Comparison of ENCODE assay signal across 9 mouse cellular contexts in the genomic region with DNA sequence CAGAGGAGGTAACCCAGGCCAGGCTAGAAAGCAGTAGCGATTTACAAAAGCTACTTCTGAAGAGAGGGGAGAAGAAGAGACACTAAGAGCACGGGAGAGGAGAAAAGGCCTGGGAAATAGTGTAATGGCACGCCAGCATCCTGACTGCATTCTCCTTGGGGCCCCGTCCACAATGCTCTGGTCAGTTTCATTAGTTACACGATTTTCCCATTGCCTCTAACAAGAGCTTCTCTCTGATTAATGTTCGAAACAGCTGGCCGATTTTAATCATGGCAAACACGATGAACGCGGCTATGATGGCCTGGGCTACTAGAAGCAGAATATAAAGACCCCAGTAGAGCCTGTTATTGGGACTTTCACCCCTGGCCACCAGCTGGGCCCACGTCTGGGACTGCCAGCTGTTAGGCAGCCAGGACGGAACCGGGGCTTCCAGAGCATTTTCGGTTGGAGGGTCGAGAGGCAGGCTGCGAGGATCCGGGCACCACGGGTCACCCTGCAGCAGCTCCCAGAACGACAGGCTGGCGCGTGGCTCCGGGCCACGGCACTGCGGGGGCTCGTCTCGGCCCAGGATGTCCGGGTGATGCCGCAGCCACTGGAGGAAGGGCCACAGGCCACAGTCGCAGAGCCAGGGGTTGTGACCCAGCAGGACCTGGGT. TPM values are rescaled to one million over a fixed set of nuclear protein-coding genes. Genes with fewer than 3 reads are reported as not detected.
A peak's percentile ranks its signal among the peaks of the same experiment; 100 is the strongest.
DNase-seq lines count a peak whose midpoint lies in the region; ATAC-seq lines count a peak whose summit lies in the region.
"Had no signal": no experiment of that assay in that cellular context is flagged by ENCODE, and none has a peak within 500 bp of the region (broad histone marks: within the 10 kb centered on the region; RNA-seq: fewer than 3 reads in every experiment).

No protein-coding gene starts in this region.

- H3K9me3 ChIP-seq in intestine, embryonic 16.5 days (ENCODE audit: control insufficient read depth, low read length): no peaks in the 10 kb centered on the region
- no peaks in the 10 kb centered on the region for H3K9me3 ChIP-seq in midbrain, embryonic 10.5 days (replicated peaks)

- peaks cover 25% of the 10 kb centered on the region; the same call in 1 of the 2 replicates for H3K27me3 ChIP-seq in intestine, embryonic 16.5 days (replicated peaks; ENCODE audit: control insufficient read depth, insufficient read depth, low read length)
- H3K27me3 ChIP-seq in midbrain, embryonic 10.5 days (ENCODE audit: low read depth, poor library complexity, severe bottlenecking): peaks cover 85% of the 10 kb centered on the region

- peak overlapping the region; percentile 64 for H3K4me3 ChIP-seq in intestine, embryonic 16.5 days (ENCODE audit: low read length)
- H3K4me3 ChIP-seq in midbrain, embryonic 10.5 days: peak overlapping the region; percentile 69

- H3K4me1 ChIP-seq in intestine, embryonic 16.5 days (ENCODE audit: control insufficient read depth, insufficient read depth, low read length): peaks cover 14% of the 10 kb centered on the region
- peaks cover 21% of the 10 kb centered on the region for H3K4me1 ChIP-seq in midbrain, embryonic 10.5 days

- H3K27ac ChIP-seq in intestine, embryonic 16.5 days (ENCODE audit: low read length): no peak overlapping the region
- H3K27ac ChIP-seq in midbrain, embryonic 10.5 days (replicated peaks): peak overlapping the region; percentile 38; the same call in 1 of the 2 replicates

- peak; percentile 37 for DNase-seq in adrenal gland, postnatal 14 days
- DNase-seq in adrenal gland, adult (ENCODE audit: inconsistent age in 2 of 2, low spot score in 1 of 2): no peak
- DNase-seq in ovary, postnatal 36 days (ENCODE audit: low spot score): peak; percentile 14
- no peak for DNase-seq in ovary, postnatal 14 days (ENCODE audit: low spot score)
- DNase-seq in midbrain, embryonic 10.5 days (ENCODE audit: low spot score): peak; percentile 42
- no peak for DNase-seq in retina, postnatal 1 day
- no peak for DNase-seq in adrenal gland, adult 8-10 months

- peak overlapping the region; percentile 99 for H3K4me2 ChIP-seq in intestine, embryonic 16.5 days (ENCODE audit: low read depth, low read length)

- WGBS in intestine, embryonic 16.5 days: 21% methylated on average over 29 of the region's 29 CpGs
- WGBS in midbrain, embryonic 10.5 days: 16% methylated on average over 29 of the region's 29 CpGs

- H3K9ac ChIP-seq in intestine, embryonic 16.5 days (ENCODE audit: low read depth, low read length): peak overlapping the region; percentile 71

- H3K36me3 ChIP-seq in intestine, embryonic 16.5 days (ENCODE audit: control insufficient read depth, insufficient read depth, low read length): no peaks in the 10 kb centered on the region
- no peaks in the 10 kb centered on the region; the same call in 1 of the 2 replicates for H3K36me3 ChIP-seq in midbrain, embryonic 10.5 days

- ATAC-seq in intestine, embryonic 16.5 days: no peak

RNA-seq across cellular contexts. Expression of gene Gp5, which starts 2.5 kb away (rescaled TPM):
- 0.64 and 0.78 TPM in 2 replicates for total RNA-seq in adrenal gland, postnatal 14 days (2021)
- polyA plus RNA-seq in intestine, embryonic 16.5 days (2015; fragmentation: Nextera tagmentation; extraction: Ambion mirVana): 0.42 and 0.43 TPM in 2 replicates
- 1.5 and 1.9 TPM in 2 replicates for polyA plus RNA-seq in midbrain, embryonic 10.5 days (2016; fragmentation: Nextera tagmentation; extraction: Ambion mirVana)
- total RNA-seq in adrenal gland, adult 8-10 months (2022): under 1 TPM in 2 of 4 experiments, not detected in 2; 0.15 to 0.27 TPM

RNA-seq across cellular contexts. Expression of gene Lrrc15, which starts 25.0 kb away (rescaled TPM):
- 0.15 TPM in 2 replicates for total RNA-seq in adrenal gland, postnatal 14 days (2021)
- 0.32 and 0.37 TPM in 2 replicates for polyA plus RNA-seq in intestine, embryonic 16.5 days (2015; fragmentation: Nextera tagmentation; extraction: Ambion mirVana)
- polyA plus RNA-seq in midbrain, embryonic 10.5 days (2016; fragmentation: Nextera tagmentation; extraction: Ambion mirVana): 0.38 and 0.52 TPM in 2 replicates
- total RNA-seq in adrenal gland, adult 8-10 months (2022): under 1 TPM in 3 of 4 experiments, not detected in 1; 0.03 to 0.15 (median 0.11) TPM
- total RNA-seq: neutrophil, adult 5-6 weeks had no signal

RNA-seq across cellular contexts. Expression of gene Cpn2, which starts 40.8 kb away (rescaled TPM):
- 7.5 and 28.6 TPM in 2 replicates for total RNA-seq in adrenal gland, postnatal 14 days (2021)
- 0.24 and 0.28 TPM in 2 replicates for polyA plus RNA-seq in intestine, embryonic 16.5 days (2015; fragmentation: Nextera tagmentation; extraction: Ambion mirVana)
- polyA plus RNA-seq in midbrain, embryonic 10.5 days (2016; fragmentation: Nextera tagmentation; extraction: Ambion mirVana): not detected in 2 replicates
- under 1 TPM; 0.12 to 0.91 (median 0.74) TPM for total RNA-seq in adrenal gland, adult 8-10 months (2022)

Comparison
In these comparisons a context has a peak if more than half of its experiments do, and no peak if none do; other contexts are left out.
1. DNase-seq: peak in adrenal gland, postnatal 14 days (single experiment), ovary, postnatal 36 days (single experiment) and midbrain, embryonic 10.5 days (single experiment); none in adrenal gland, adult (0 of 2), ovary, postnatal 14 days (single experiment), retina, postnatal 1 day (single experiment) and adrenal gland, adult 8-10 months (single experiment).